ENCODE assay signal across 8 mouse cellular contexts in the genomic region with DNA sequence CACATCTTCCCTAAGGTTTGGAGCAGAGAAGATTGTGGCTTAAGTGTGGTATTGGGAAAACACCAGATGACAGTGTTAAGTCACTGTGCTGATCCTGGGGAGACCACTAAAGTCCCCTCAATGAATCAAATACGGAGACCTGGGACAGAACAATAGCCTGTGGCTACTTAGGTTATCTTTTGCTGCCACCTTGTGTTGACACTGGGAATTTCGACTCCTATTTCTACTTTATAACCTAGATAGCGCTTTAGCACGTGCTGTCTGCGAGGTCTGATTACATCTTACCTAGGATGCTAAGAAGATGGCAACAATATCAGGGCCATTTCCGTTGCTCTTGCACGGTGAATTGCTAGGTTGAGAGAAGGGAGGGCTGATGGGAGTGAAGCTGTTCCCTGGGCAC. TPM values are rescaled to one million over a fixed set of nuclear protein-coding genes. Genes with fewer than 3 reads are reported as not detected.
DNase-seq lines count a peak whose midpoint lies in the region; ATAC-seq lines count a peak whose summit lies in the region.

No protein-coding gene starts in this region.

- peak; percentile 64; the same call in 1 of the 2 replicates for ATAC-seq in cerebellum, adult (ENCODE audit: insufficient number of reproducible peaks, low FRiP score, low TSS enrichment)
- ATAC-seq in forebrain, embryonic 13.5 days, result peak; percentile 68
- ATAC-seq in hindbrain, embryonic 16.5 days, result peak; percentile 78

- H3K4me1 ChIP-seq in forebrain, embryonic 13.5 days, result peaks cover 13% of the 10 kb centered on the region
- H3K4me1 ChIP-seq in hindbrain, embryonic 16.5 days (ENCODE audit: control insufficient read depth, insufficient read depth, low read depth, low read length), result peaks cover 16% of the 10 kb centered on the region

- DNase-seq in adrenal gland, adult (ENCODE audit: inconsistent age in 2 of 2, low spot score in 1 of 2), result peak; percentile 62 to 93
- DNase-seq in adrenal gland, postnatal 4 days (ENCODE audit: low spot score in 2 of 2), result no peak
- DNase-seq in layer of hippocampus, postnatal 25 days (ENCODE audit: extremely low spot score in 1 of 2, low spot score in 1 of 2), result peak; percentile 44 to 87
- DNase-seq in lung, postnatal 36 days, result peak; percentile 94
- peak; percentile 78 to 80 for DNase-seq in right cerebral cortex, postnatal 10 days (ENCODE audit: low spot score in 2 of 2)

- peaks cover 26% of the 10 kb centered on the region for H3K27me3 ChIP-seq in forebrain, embryonic 13.5 days
- peaks cover 5% of the 10 kb centered on the region for H3K27me3 ChIP-seq in hindbrain, embryonic 16.5 days (replicated peaks; ENCODE audit: control insufficient read depth, insufficient read depth, low read length)

- H3K36me3 ChIP-seq in forebrain, embryonic 13.5 days (ENCODE audit: poor library complexity, severe bottlenecking), result no peaks in the 10 kb centered on the region
- H3K36me3 ChIP-seq in hindbrain, embryonic 16.5 days (ENCODE audit: control insufficient read depth, insufficient read depth, low read length), result no peaks in the 10 kb centered on the region

- peak overlapping the region; percentile 65 for H3K4me2 ChIP-seq in forebrain, embryonic 13.5 days
- peak overlapping the region; percentile 93 for H3K4me2 ChIP-seq in hindbrain, embryonic 16.5 days (ENCODE audit: low read length)

- H3K9me3 ChIP-seq in forebrain, embryonic 13.5 days (replicated peaks), result no peaks in the 10 kb centered on the region
- no peaks in the 10 kb centered on the region for H3K9me3 ChIP-seq in hindbrain, embryonic 16.5 days (ENCODE audit: control insufficient read depth, low read length)

- H3K4me3 ChIP-seq in forebrain, embryonic 13.5 days, result no peak overlapping the region
- no peak overlapping the region; the same call in 1 of the 2 replicates for H3K4me3 ChIP-seq in hindbrain, embryonic 16.5 days (ENCODE audit: low read length)

- WGBS in forebrain, embryonic 13.5 days, result under 1% methylated on average over 7 of the region's 7 CpGs
- WGBS in hindbrain, embryonic 16.5 days, result 0% methylated on average over 7 of the region's 7 CpGs

- H3K27ac ChIP-seq in forebrain, embryonic 13.5 days, result no peak overlapping the region
- H3K27ac ChIP-seq in hindbrain, embryonic 16.5 days (ENCODE audit: low read depth, low read length), result no peak overlapping the region

- H3K9ac ChIP-seq in forebrain, embryonic 13.5 days, result no peak overlapping the region
- H3K9ac ChIP-seq in hindbrain, embryonic 16.5 days (ENCODE audit: low read depth, low read length), result peak overlapping the region; percentile 48

RNA-seq across cellular contexts. Expression of gene Sec14l5, which starts 1.3 kb away (rescaled TPM):
- under 1 TPM; 0.34 to 0.40 TPM for total RNA-seq in adrenal gland, postnatal 4 days (2021)
- polyA plus RNA-seq in forebrain, embryonic 13.5 days (2015; fragmentation: Nextera tagmentation; extraction: Ambion mirVana), result 0.10 and 0.18 TPM in 2 replicates
- 0.15 and 0.27 TPM in 2 replicates for polyA plus RNA-seq in hindbrain, embryonic 16.5 days (2015; fragmentation: Nextera tagmentation; extraction: Ambion mirVana)
- total RNA-seq in layer of hippocampus, postnatal 25 days (2021), result 1 to 10 TPM; 5.8 to 6.7 TPM

RNA-seq across cellular contexts. Expression of gene Ppl, which starts 13.3 kb away (rescaled TPM):
- total RNA-seq in adrenal gland, postnatal 4 days (2021), result 1 to 10 TPM; 1.9 to 2.9 TPM
- 0.13 TPM in 2 replicates for polyA plus RNA-seq in forebrain, embryonic 13.5 days (2015; fragmentation: Nextera tagmentation; extraction: Ambion mirVana)
- polyA plus RNA-seq in hindbrain, embryonic 16.5 days (2015; fragmentation: Nextera tagmentation; extraction: Ambion mirVana), result 0.07 and 0.16 TPM in 2 replicates
- 1 to 10 TPM; 1.3 to 1.6 TPM for total RNA-seq in layer of hippocampus, postnatal 25 days (2021)

RNA-seq across cellular contexts. Expression of gene Nagpa, which starts 58.2 kb away (rescaled TPM):
- total RNA-seq in adrenal gland, postnatal 4 days (2021), result 10 to 100 TPM; 23.0 to 25.2 TPM
- 8.5 and 9.4 TPM in 2 replicates for polyA plus RNA-seq in forebrain, embryonic 13.5 days (2015; fragmentation: Nextera tagmentation; extraction: Ambion mirVana)
- polyA plus RNA-seq in hindbrain, embryonic 16.5 days (2015; fragmentation: Nextera tagmentation; extraction: Ambion mirVana), result 11.9 and 14.9 TPM in 2 replicates
- 10 to 100 TPM in 1 of 2 experiments, 1 to 10 TPM in 1; 9.7 to 12.9 TPM for total RNA-seq in layer of hippocampus, postnatal 25 days (2021)

Comparison
In these comparisons a context has a peak if more than half of its experiments do, and no peak if none do; other contexts are left out.
1. DNase-seq: peak in adrenal gland, adult (2 of 2), layer of hippocampus, postnatal 25 days (2 of 2), lung, postnatal 36 days (single experiment) and right cerebral cortex, postnatal 10 days (2 of 2); none in adrenal gland, postnatal 4 days (0 of 2).
2. RNA of gene Sec14l5, which starts 1.3 kb away (total RNA-seq): 5.8 to 6.7 TPM in layer of hippocampus, postnatal 25 days; 0.34 to 0.40 TPM in adrenal gland, postnatal 4 days; every median in the first group is over 4 times any median in the second.
3. Peak in every context shown above with its lines, with median percentiles within 50 percentile points of each other: ATAC-seq.